Mouse (Mus musculus) liver, embryonic 15.5 days (tissue): Measurements from ENCODE around the gene Gp1ba. TPM values are rescaled to one million over a fixed set of nuclear protein-coding genes. Genes with fewer than 3 reads are reported as not detected.

ENCODE experiments used
- polyA plus RNA-seq: library from polyadenylated mRNA; unstranded; fragments of >200 nt; fragmentation: Nextera tagmentation; extraction: Ambion mirVana; gene quantifications from 2 replicates; pipeline ENCODE4 v1.2.1, GENCODE M21; 2015

The Gp1ba gene
- polyA plus RNA-seq, 1 experiment from 2014 or later = 2.6 TPM

Other genes starting within 250 kb of the Gp1ba start
- gene Pelp1, start 229.1 kb upstream of the Gp1ba start, polyA plus RNA-seq = 13.5 and 14.5 TPM in 2 replicates
- gene Arrb2, start 206.5 kb upstream of the Gp1ba start, polyA plus RNA-seq = 15.6 and 16.5 TPM in 2 replicates
- 13.2 and 14.4 TPM in 2 replicates for gene Med11, start 187.2 kb upstream of the Gp1ba start, polyA plus RNA-seq
- 0.22 and 0.26 TPM in 2 replicates for gene Zmynd15, start 179.7 kb upstream of the Gp1ba start, polyA plus RNA-seq
- gene Cxcl16, start 179.1 kb upstream of the Gp1ba start, polyA plus RNA-seq = 2.0 and 2.2 TPM in 2 replicates
- gene Tm4sf5, start 133.9 kb upstream of the Gp1ba start, polyA plus RNA-seq = 0.89 and 1.5 TPM in 2 replicates
- gene Vmo1, start 124.5 kb upstream of the Gp1ba start, polyA plus RNA-seq = 0.31 and 0.43 TPM in 2 replicates
- 31.9 and 36.3 TPM in 2 replicates for gene Gltpd2, start 119.9 kb upstream of the Gp1ba start, polyA plus RNA-seq
- 316 and 337 TPM in 2 replicates for gene Psmb6, start 113.8 kb upstream of the Gp1ba start, polyA plus RNA-seq
- gene Gm40193, start 106.2 kb upstream of the Gp1ba start, polyA plus RNA-seq = not detected in 2 replicates
- 1.8 TPM in 2 replicates for gene Pld2, start 99.1 kb upstream of the Gp1ba start, polyA plus RNA-seq
- 4.9 and 6.2 TPM in 2 replicates for gene Mink1, start 76.2 kb upstream of the Gp1ba start, polyA plus RNA-seq
- gene 4930544D05Rik, start 23.3 kb upstream of the Gp1ba start, polyA plus RNA-seq = not detected in 2 replicates
- gene Chrne, start 19.9 kb upstream of the Gp1ba start, polyA plus RNA-seq = not detected in 2 replicates
- 76.8 and 80.4 TPM in 2 replicates for gene Rnf167, start 8.1 kb downstream of the Gp1ba start, polyA plus RNA-seq
- 70.3 and 79.4 TPM in 2 replicates for gene Slc25a11, start 8.4 kb downstream of the Gp1ba start, polyA plus RNA-seq
- 927 and 1,040 TPM in 2 replicates for gene Pfn1, start 15.5 kb downstream of the Gp1ba start, polyA plus RNA-seq
- gene Eno3, start 18.1 kb downstream of the Gp1ba start, polyA plus RNA-seq = 10.8 and 18.2 TPM in 2 replicates
- 55.1 and 59.5 TPM in 2 replicates for gene Spag7, start 30.3 kb downstream of the Gp1ba start, polyA plus RNA-seq
- gene Camta2, start 49.0 kb downstream of the Gp1ba start, polyA plus RNA-seq = 3.3 and 3.4 TPM in 2 replicates
- gene Inca1, start 61.0 kb downstream of the Gp1ba start, polyA plus RNA-seq = 1.3 and 1.6 TPM in 2 replicates
- 0.79 and 0.85 TPM in 2 replicates for gene Kif1c, start 61.4 kb downstream of the Gp1ba start, polyA plus RNA-seq
- gene Zfp3, start 125.1 kb downstream of the Gp1ba start, polyA plus RNA-seq = 1.4 TPM in 2 replicates
- 0.47 and 0.77 TPM in 2 replicates for gene Scimp, start 173.5 kb downstream of the Gp1ba start, polyA plus RNA-seq
- 13.0 and 13.1 TPM in 2 replicates for gene Rabep1, start 205.7 kb downstream of the Gp1ba start, polyA plus RNA-seq